Mouse (Mus musculus) hindbrain, embryonic 11.5 days (tissue): ENCODE measurements at regions not wholly inside any gene's neighbourhood (a gene's known extent, or its start where the extent isn't known, plus 50 kb on each side); places are given as distances from the start of the nearest gene placed in this dataset.
A peak's percentile ranks its signal among the peaks of the same experiment; 100 is the strongest.

Source experiments
- ATAC-seq: fragments of 200-750 bp; cut with Nextera tagmentation; 2 replicates; pipeline ENCODE4 v1.8.0; 2017; ENCODE audit warnings: mild to moderate bottlenecking, moderate TSS enrichment, moderate library complexity; ENCODE audit not compliant: low FRiP score
- DNase-seq: peaks from one replicate; pipeline ENCODE4 v3.0.0-alpha.2; 2015; ENCODE audit warnings: low spot score
- H3K27ac ChIP-seq: fragments of 300-500 bp; sonication (generic); 2 replicates; pipeline ENCODE4 v1.5.1; 2014; ENCODE audit warnings: mild to moderate bottlenecking, low read depth, low read length
- H3K27me3 ChIP-seq: fragments of 300-500 bp; sonication (generic); 2 replicates; pipeline ENCODE4 v1.6.1; 2014; ENCODE audit warnings: mild to moderate bottlenecking, low read length, moderate library complexity, mixed read lengths; ENCODE audit not compliant: control insufficient read depth, insufficient read depth
- H3K36me3 ChIP-seq: fragments of 300-500 bp; sonication (generic); 2 replicates; pipeline ENCODE4 v1.6.1; 2014; ENCODE audit warnings: mild to moderate bottlenecking, low read length, moderate library complexity, mixed read lengths; ENCODE audit not compliant: control insufficient read depth, insufficient read depth
- H3K4me1 ChIP-seq: fragments of 300-500 bp; sonication (generic); replicated peaks from 2 replicates; pipeline ENCODE4 v1.6.1; 2014; ENCODE audit warnings: low read length, mixed read lengths; ENCODE audit not compliant: control insufficient read depth, insufficient read depth
- H3K4me2 ChIP-seq: fragments of 300-500 bp; sonication (generic); replicated peaks from 2 replicates; pipeline ENCODE4 v1.6.1; 2014; ENCODE audit warnings: mild to moderate bottlenecking, low read depth, low read length
- H3K4me3 ChIP-seq: fragments of 300-500 bp; sonication (generic); 2 replicates; pipeline ENCODE4 v1.5.1; 2014; ENCODE audit warnings: low read depth, low read length
- H3K9ac ChIP-seq: fragments of 300-500 bp; sonication (generic); 2 replicates; pipeline ENCODE4 v1.6.1; 2014; ENCODE audit warnings: low read depth, low read length
- H3K9me3 ChIP-seq: fragments of 300-500 bp; sonication (generic); 2 replicates; pipeline ENCODE4 v1.6.1; 2016; ENCODE audit warnings: low read length; ENCODE audit not compliant: control insufficient read depth
- WGBS: fragments of 180-500 bp; shearing (Covaris S2); extraction: QIAGEN DNeasy Blood & Tissue Kit; methylation state at CpG from one replicate; pipeline ENCODE4 v1.1.7; 2014; 5-methylcytosine and 5-hydroxymethylcytosine counted together

- Histone ChIP-seq H3K36me3 (no peaks in the 10 kb centered on the region), H3K27ac (no peak overlapping the region), H3K9me3 (no peaks in the 10 kb centered on the region), H3K4me1 (no peaks in the 10 kb centered on the region), H3K4me3 (no peak overlapping the region), H3K4me2 (no peak overlapping the region), H3K9ac (no peak overlapping the region), H3K27me3 (no peaks in the 10 kb centered on the region)
- DNase-seq (no peak), ATAC-seq (no peak)
- WGBS: 83% methylated on average over 3 of the region's 3 CpGs
These were observed 310.5 kb downstream of the Icos start for GRCm38 (mm10) chr1:61288185-61288584.

GRCm38 (mm10) chr1:61288946-61289345, 311.2 kb downstream of the Icos start:
- Histone ChIP-seq H3K4me3 (no peak overlapping the region), H3K36me3 (no peaks in the 10 kb centered on the region)
- WGBS: 89% methylated on average over 6 of the region's 6 CpGs

GRCm38 (mm10) chr1:61289552-61289951, 311.8 kb downstream of the Icos start:
- no peak for DNase-seq
- no peak overlapping the region for H3K4me2 ChIP-seq

More at GRCm38 (mm10) chr1:61288946-61289345, 311.2 kb downstream of the Icos start:
- H3K9ac ChIP-seq: no peak overlapping the region
- H3K27ac ChIP-seq: no peak overlapping the region
- no peak for DNase-seq
- H3K4me1 ChIP-seq: no peaks in the 10 kb centered on the region
- no peak overlapping the region for H3K4me2 ChIP-seq
- no peaks in the 10 kb centered on the region for H3K27me3 ChIP-seq
- ATAC-seq: no peak
- no peaks in the 10 kb centered on the region for H3K9me3 ChIP-seq

GRCm38 (mm10) chr1:61293106-61293505, 315.4 kb downstream of the Icos start:
- Histone ChIP-seq H3K27ac (no peak overlapping the region), H3K4me3 (no peak overlapping the region), H3K27me3 (no peaks in the 10 kb centered on the region), H3K9ac (no peak overlapping the region), H3K4me2 (no peak overlapping the region), H3K36me3 (no peaks in the 10 kb centered on the region), H3K9me3 (no peaks in the 10 kb centered on the region), H3K4me1 (no peaks in the 10 kb centered on the region; the same call in 1 of the 2 replicates)
- ATAC-seq (no peak), DNase-seq (no peak)
- WGBS: 74% methylated on average over 5 of the region's 5 CpGs

More at GRCm38 (mm10) chr1:61289552-61289951, 311.8 kb downstream of the Icos start:
- no peak overlapping the region for H3K4me3 ChIP-seq
- no peak overlapping the region for H3K9ac ChIP-seq
- WGBS: 46% methylated on average over 4 of the region's 4 CpGs
- no peak overlapping the region for H3K27ac ChIP-seq
- H3K4me1 ChIP-seq: no peaks in the 10 kb centered on the region
- no peaks in the 10 kb centered on the region for H3K27me3 ChIP-seq
- H3K36me3 ChIP-seq: no peaks in the 10 kb centered on the region
- no peak for ATAC-seq
- H3K9me3 ChIP-seq: no peaks in the 10 kb centered on the region

- no peak for DNase-seq
- no peak overlapping the region for H3K4me2 ChIP-seq
- no peak for ATAC-seq
- H3K9ac ChIP-seq: no peak overlapping the region
- no peaks in the 10 kb centered on the region for H3K36me3 ChIP-seq
- no peaks in the 10 kb centered on the region for H3K9me3 ChIP-seq
- H3K27me3 ChIP-seq: no peaks in the 10 kb centered on the region
- no peak overlapping the region for H3K4me3 ChIP-seq
- peaks cover 3% of the 10 kb centered on the region; the same call in 1 of the 2 replicates for H3K4me1 ChIP-seq
- WGBS: 74% methylated on average over 3 of the region's 3 CpGs
- no peak overlapping the region for H3K27ac ChIP-seq
These were observed 317.5 kb downstream of the Icos start for GRCm38 (mm10) chr1:61295219-61295618.

- Histone ChIP-seq H3K9me3 (no peaks in the 10 kb centered on the region), H3K4me3 (no peak overlapping the region), H3K4me2 (no peak overlapping the region), H3K36me3 (no peaks in the 10 kb centered on the region), H3K27me3 (no peaks in the 10 kb centered on the region), H3K9ac (no peak overlapping the region), H3K27ac (no peak overlapping the region), H3K4me1 (peaks cover 12% of the 10 kb centered on the region; the same call in 1 of the 2 replicates)
- DNase-seq (no peak), ATAC-seq (no peak)
- WGBS: 48% methylated on average over 4 of the region's 4 CpGs
These were observed 319.1 kb downstream of the Icos start for GRCm38 (mm10) chr1:61296831-61297230.

- H3K4me1 ChIP-seq: peaks cover 14% of the 10 kb centered on the region; the same call in 1 of the 2 replicates
- no peak for ATAC-seq
- 71% methylated on average over 3 of the region's 3 CpGs for WGBS
These were observed 319.6 kb downstream of the Icos start for GRCm38 (mm10) chr1:61297361-61297760.

GRCm38 (mm10) chr1:61298064-61298463, 320.3 kb downstream of the Icos start:
- ATAC-seq (no peak), DNase-seq (peak; percentile 82)
- no peaks in the 10 kb centered on the region for H3K36me3 ChIP-seq
- WGBS: 21% methylated on average over 3 of the region's 3 CpGs
- H3K9ac ChIP-seq: no peak overlapping the region
- H3K27ac ChIP-seq: peak overlapping the region; percentile 42; the same call in 1 of the 2 replicates
- no peaks in the 10 kb centered on the region for H3K9me3 ChIP-seq
- H3K4me2 ChIP-seq: no peak overlapping the region
- no peak overlapping the region for H3K4me3 ChIP-seq
- peaks cover 16% of the 10 kb centered on the region; the same call in 1 of the 2 replicates for H3K4me1 ChIP-seq
- no peaks in the 10 kb centered on the region for H3K27me3 ChIP-seq

More at GRCm38 (mm10) chr1:61297361-61297760, 319.6 kb downstream of the Icos start:
- H3K27me3 ChIP-seq: no peaks in the 10 kb centered on the region
- no peaks in the 10 kb centered on the region for H3K9me3 ChIP-seq
- H3K4me3 ChIP-seq: no peak overlapping the region
- no peaks in the 10 kb centered on the region for H3K36me3 ChIP-seq
- DNase-seq: no peak
- H3K4me2 ChIP-seq: no peak overlapping the region
- no peak overlapping the region for H3K27ac ChIP-seq
- no peak overlapping the region for H3K9ac ChIP-seq

GRCm38 (mm10) chr1:61298779-61299178, 321.1 kb downstream of the Icos start:
- Histone ChIP-seq H3K9me3 (no peaks in the 10 kb centered on the region), H3K27me3 (no peaks in the 10 kb centered on the region), H3K4me2 (no peak overlapping the region), H3K4me3 (no peak overlapping the region), H3K4me1 (peaks cover 16% of the 10 kb centered on the region; the same call in 1 of the 2 replicates), H3K36me3 (no peaks in the 10 kb centered on the region), H3K9ac (no peak overlapping the region), H3K27ac (peak overlapping the region; percentile 42; the same call in 1 of the 2 replicates)
- DNase-seq (no peak), ATAC-seq (no peak)
- WGBS: 68% methylated on average over 6 of the region's 6 CpGs
